Mouse (Mus musculus) layer of hippocampus, adult 11-12 months (tissue): ENCODE results near the gene Dlx2.

Source experiments
- DNase-seq: peaks from one replicate; pipeline ENCODE4 v3.0.0; 2022; ENCODE audit warnings: low spot score

Dlx2 gene

GRCm38 (mm10) chr2:71540611-71541417 lies 5.7 kb downstream of the Dlx2 start:
- no peak for DNase-seq

DNA sequence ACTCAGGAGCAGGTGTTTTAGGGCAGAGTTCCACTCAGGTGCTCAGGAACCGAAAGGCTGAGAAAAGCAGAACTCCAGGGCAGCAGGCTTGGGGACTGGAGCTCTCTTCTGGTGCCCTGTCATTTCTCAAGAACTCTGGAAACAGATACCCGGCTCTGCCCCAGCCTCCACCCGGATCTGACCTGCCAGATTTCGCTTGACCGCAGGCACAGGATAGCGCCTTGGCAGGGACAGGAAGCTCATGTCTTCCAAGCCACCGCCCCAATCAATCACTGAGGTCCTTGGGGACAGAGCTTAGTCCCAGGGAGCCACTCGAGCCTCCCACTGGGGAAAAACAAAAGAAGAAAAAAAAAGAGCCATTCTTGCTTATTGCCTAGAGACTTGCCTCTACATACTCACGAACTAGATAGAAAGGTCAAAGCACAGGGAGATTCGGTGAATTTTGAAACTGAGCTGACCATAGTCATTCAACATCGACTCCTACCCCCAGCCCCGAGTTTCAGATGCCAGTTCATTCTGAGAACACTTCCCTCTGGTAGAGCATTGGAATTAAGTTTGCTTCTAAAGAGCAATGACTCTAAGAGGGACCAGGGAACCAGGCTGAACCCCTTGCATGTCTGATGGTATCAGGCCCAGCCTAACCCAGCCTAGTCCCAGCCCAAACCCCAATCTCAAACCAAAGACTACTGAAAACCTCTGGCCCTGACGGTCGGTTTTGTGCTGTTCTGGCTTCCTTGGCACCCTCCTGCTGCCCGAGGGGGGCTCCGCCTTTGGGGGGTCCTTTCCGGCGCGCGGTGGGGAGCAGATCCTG lies 12.1 kb downstream of the Dlx2 start:
- no peak for DNase-seq

GRCm38 (mm10) chr2:71533094-71533493 lies 13.5 kb downstream of the Dlx2 start:
- no peak for DNase-seq

GRCm38 (mm10) chr2:71531990-71532970 lies 14.3 kb downstream of the Dlx2 start:
- DNase-seq: no peak

GRCm38 (mm10) chr2:71531124-71531590 lies 15.4 kb downstream of the Dlx2 start:
- no peak for DNase-seq

- DNase-seq: no peak
Observed at GRCm38 (mm10) chr2:71530391-71531123, 16.0 kb downstream of the Dlx2 start.

DNA sequence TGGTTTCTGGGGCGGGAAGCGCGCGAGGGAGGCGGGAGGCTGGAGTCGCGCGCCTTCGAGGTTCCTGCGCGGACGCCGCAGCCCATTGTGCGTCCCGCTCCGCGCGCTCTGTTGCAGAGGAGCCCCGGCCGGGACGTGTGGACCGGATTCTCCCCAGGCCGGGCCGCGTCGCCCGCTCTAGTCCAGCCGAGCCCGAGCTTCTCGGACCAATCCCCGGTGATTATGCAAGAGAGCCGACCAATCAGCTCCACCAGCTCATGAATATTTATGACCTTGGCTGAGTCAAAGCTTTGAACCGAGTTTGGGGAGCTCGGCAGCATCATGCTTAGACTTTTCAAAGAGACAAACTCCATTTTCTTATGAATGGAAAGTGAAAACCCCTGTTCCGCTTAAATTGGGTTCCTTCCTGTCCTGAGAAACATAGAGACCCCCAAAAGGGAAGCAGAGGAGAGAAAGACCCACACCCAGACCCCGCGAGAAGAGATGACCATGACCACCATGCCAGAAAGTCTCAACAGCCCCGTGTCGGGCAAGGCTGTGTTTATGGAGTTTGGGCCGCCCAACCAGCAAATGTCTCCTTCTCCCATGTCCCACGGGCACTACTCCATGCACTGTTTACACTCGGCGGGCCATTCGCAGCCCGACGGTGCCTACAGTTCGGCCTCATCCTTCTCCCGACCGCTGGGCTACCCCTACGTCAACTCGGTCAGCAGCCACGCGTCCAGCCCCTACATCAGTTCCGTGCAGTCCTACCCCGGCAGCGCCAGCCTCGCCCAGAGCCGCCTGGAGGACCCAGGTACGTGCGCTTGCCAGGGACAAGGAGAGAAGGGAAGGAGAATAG lies 16.8 kb downstream of the Dlx2 start:
- DNase-seq: no peak

DNA sequence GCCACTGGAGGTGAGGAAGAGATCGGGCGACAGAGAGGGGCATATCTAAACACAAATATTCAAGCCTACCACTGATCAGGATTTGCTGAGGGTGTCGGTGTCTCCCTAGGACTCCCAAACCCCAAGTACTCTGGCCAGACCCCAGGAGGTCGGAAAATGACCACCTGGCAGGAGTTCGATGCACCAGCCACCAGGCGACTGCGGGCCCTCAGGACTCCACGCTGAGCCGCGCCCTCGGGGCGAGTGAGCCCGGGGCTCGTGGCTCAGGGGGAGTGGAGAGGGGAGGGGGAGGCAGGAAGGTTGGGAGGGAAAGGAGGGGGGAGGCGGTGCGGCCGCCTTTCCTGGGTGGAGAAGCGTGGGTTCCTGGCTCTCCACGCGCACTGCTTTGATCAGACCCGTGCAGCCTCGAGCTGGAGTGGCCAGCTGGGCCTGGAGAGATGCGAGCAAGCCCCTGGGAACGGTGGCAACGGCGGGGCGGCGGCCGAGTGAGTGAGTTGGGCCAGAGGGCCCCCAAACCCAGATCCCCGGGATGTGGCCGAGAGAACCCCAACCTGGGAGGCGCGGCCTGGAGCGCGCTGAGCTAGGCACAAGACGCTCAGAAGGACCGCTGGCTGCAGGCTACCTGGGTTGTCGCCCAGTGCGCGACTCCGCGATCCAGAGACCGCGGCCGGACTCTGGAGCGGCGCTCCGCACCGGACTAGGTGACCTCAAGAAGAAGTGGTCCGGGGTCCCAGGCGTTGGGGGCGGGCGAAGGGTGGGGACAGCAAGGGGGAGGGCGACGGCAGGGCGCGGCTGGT lies 17.6 kb downstream of the Dlx2 start:
- no peak for DNase-seq

- no peak for DNase-seq
Observed at GRCm38 (mm10) chr2:71528014-71528713, 18.4 kb downstream of the Dlx2 start, which contains the start of gene Dlx1. Dlx1 (plus strand) TSS chr2:71528113.

DNA sequence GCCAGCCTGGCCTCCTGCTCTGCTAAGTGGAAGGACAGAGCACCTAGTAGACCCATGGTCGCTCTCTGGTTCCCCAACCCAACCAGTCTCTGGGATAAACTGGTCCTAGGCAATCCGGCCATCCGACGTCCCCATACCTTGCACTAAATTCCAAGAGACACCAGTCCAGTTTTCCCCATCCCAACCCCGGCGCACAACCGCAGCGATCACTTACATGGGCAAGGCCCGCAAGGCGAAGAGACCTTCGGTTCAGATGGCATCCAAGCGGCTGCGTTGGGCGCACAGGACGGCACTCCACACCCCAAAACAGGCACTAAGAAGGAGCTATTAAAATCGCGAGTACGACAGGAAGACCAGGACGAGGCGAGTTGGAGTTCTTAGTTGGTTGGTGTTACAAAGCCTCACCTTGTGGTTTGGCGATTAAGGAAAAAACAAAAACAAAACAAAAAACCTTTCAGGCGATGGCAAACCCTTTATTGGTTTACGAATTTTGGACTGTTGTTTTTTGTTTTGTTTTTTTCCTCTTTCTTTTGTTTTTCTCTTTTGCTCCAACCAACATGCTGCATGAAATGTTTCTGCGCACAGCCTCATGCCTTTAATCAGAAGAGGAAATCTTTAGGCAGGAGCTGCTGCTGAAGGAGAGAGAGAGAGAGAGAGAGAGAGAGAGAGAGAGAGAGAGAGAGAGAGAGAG lies 19.1 kb downstream of the Dlx2 start:
- no peak for DNase-seq

DNA sequence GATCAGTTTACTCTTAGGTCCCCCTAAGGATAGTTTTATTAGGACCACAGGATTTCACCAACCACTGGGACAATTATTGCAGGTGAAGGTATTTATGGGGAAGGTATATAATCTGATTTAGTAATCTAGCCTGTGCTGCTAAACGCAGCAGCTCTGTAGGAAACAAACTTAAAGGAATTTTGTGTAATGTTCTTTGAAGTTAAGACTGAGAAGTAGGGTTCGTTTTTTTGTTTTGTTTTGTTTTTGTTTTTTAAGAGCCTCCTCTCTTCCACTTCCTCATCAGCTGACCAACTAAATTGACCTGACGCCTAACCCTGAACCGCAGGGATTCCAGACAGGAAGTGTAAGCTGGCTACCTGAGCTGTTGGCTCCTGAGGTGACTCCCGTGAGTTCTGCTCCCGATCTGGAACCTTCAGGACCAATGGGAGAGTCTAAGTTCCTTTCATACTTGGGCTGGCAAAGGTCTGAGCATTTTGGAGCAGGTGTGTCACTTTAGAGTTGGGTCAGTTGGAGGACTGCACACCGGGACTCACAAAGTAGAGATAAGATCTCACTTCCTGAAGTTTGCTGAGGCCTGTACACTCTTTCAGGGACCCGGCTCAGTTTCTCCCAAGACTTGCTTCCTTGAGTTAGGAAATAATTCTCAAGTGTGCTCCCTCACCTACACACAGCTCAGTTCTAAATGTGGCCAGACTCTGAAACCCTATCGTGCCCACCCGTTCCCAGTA lies 19.8 kb downstream of the Dlx2 start:
- DNase-seq: no peak

DNA sequence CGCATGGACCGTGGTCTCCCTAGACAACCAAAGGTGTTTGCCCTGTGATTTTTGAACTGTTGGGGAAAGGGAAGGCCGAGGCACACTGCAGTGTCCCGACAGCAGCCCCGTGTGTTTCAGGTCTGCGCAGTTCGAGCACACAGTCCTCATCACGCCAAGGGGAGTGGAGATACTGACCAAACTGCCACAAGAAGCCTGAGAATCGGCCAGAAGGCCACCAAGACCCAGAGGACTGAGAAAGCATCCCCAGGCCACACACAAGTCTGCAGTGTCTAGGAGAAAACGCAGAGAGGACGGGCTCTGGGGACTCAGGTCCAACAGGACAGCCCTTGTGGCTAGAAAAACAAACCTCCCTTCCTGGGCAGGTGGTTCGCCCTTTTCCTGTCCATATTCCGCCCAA lies 21.8 kb downstream of the Dlx2 start:
- no peak for DNase-seq

GRCm38 (mm10) chr2:71523431-71523830 lies 23.1 kb downstream of the Dlx2 start:
- DNase-seq: no peak

DNA sequence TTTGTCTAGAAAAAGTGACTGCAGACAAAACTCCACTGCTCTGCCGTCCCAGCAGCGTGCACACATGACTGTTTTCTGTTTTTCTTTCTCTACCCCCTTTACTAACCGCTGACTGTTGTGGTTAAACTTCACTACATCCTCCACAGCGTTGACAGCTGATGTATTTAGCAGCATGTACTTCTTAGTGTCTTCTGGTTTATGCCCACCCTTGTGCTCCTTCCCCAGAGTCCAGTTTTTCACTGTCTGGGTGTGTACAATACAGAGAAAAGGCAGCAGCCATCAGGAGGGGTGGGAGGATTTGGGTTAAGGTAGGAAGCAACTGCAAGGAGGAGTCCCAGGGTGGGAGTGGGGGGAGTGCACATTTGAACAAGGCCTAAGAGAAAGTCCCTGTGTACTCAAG lies 23.7 kb downstream of the Dlx2 start:
- DNase-seq: no peak

GRCm38 (mm10) chr2:71517466-71518099 lies 29.0 kb downstream of the Dlx2 start:
- no peak for DNase-seq

DNA sequence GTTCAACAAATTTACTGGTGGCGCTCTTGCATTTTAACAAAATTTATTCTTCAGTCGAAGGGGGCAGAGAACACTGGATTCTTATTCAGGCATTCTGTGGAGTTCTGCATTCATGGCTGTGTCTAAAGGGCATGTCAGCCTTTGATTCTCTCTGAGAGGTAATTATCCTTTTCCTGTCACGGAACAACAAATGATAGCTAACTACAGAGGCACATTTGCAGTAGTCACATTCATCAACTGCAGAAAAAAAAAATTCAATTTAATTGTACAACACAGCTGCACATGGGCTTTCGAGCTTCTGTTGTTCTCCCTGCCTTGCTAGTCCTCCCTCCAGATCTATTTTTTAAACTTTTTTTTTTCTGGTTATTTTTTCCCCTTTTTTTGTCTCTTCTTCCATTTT lies 29.6 kb downstream of the Dlx2 start:
- no peak for DNase-seq

GRCm38 (mm10) chr2:71512326-71512725 lies 34.2 kb downstream of the Dlx2 start:
- DNase-seq: no peak
